Mouse (Mus musculus) kidney, adult 18-20 months (tissue): Measurements from ENCODE around the gene Cblb.

Source experiments
- DNase-seq: peaks from one replicate; pipeline ENCODE4 v3.0.0; 2021

The Cblb gene

GRCm38 (mm10) chr16:52077901-52078300 is 46.9 kb downstream of the Cblb start:
- DNase-seq, result no peak

GRCm38 (mm10) chr16:52078758-52079474 is 47.9 kb downstream of the Cblb start:
- peak; percentile 64 for DNase-seq

- no peak for DNase-seq
These were observed 48.4 kb downstream of the Cblb start for GRCm38 (mm10) chr16:52079475-52079823.

- no peak for DNase-seq
These were observed 49.8 kb downstream of the Cblb start for GRCm38 (mm10) chr16:52080619-52081395.

- DNase-seq, result no peak
These were observed 50.7 kb downstream of the Cblb start for GRCm38 (mm10) chr16:52081756-52082155.

- DNase-seq, result no peak
These were observed 55.9 kb downstream of the Cblb start for GRCm38 (mm10) chr16:52086793-52087450.

GRCm38 (mm10) chr16:52089354-52089753 is 58.3 kb downstream of the Cblb start:
- DNase-seq, result no peak

- DNase-seq, result no peak
These were observed 59.9 kb downstream of the Cblb start for GRCm38 (mm10) chr16:52090899-52091298.

GRCm38 (mm10) chr16:52093325-52094253 is 62.6 kb downstream of the Cblb start:
- no peak for DNase-seq

- no peak for DNase-seq
These were observed 63.9 kb downstream of the Cblb start for GRCm38 (mm10) chr16:52094735-52095459.

GRCm38 (mm10) chr16:52095643-52096042 is 64.6 kb downstream of the Cblb start:
- no peak for DNase-seq

- DNase-seq, result no peak
These were observed 69.4 kb downstream of the Cblb start for GRCm38 (mm10) chr16:52100466-52100865.

GRCm38 (mm10) chr16:52104608-52105007 is 73.6 kb downstream of the Cblb start:
- no peak for DNase-seq

- DNase-seq, result no peak
These were observed 76.8 kb downstream of the Cblb start for GRCm38 (mm10) chr16:52107836-52108235.

- no peak for DNase-seq
These were observed 83.4 kb downstream of the Cblb start for GRCm38 (mm10) chr16:52114473-52114872.

- no peak for DNase-seq
These were observed 88.0 kb downstream of the Cblb start for GRCm38 (mm10) chr16:52119003-52119402.

- no peak for DNase-seq
These were observed 93.9 kb downstream of the Cblb start for GRCm38 (mm10) chr16:52124974-52125373.

GRCm38 (mm10) chr16:52125896-52126295 is 94.9 kb downstream of the Cblb start:
- DNase-seq, result no peak

GRCm38 (mm10) chr16:52129357-52129905 is 98.4 kb downstream of the Cblb start:
- DNase-seq, result no peak

- no peak for DNase-seq
These were observed 101.9 kb downstream of the Cblb start for GRCm38 (mm10) chr16:52132808-52133490.

- no peak for DNase-seq
These were observed 103.7 kb downstream of the Cblb start for GRCm38 (mm10) chr16:52134631-52135227.
